Mouse (Mus musculus) heart, embryonic 13.5 days (tissue): ENCODE measurements around the gene Scarb1. TPM values are rescaled to one million over a fixed set of nuclear protein-coding genes. Genes with fewer than 3 reads are reported as not detected.

ENCODE experiments used
- ATAC-seq: fragments of 200-750 bp; cut with Nextera tagmentation; 2 replicates; pipeline ENCODE4 v1.8.0; 2017; ENCODE audit warnings: moderate TSS enrichment; ENCODE audit not compliant: insufficient number of reproducible peaks, low FRiP score, low TSS enrichment; ENCODE audit errors: extremely low read depth
- H3K27ac ChIP-seq: fragments of 300-500 bp; sonication (generic); replicated peaks from 2 replicates; pipeline ENCODE4 v1.5.1; 2015; ENCODE audit warnings: moderate library complexity, mild to moderate bottlenecking, inconsistent platforms
- H3K27me3 ChIP-seq: fragments of 300-500 bp; sonication (generic); replicated peaks from 2 replicates; pipeline ENCODE4 v1.6.1; 2015; ENCODE audit warnings: mild to moderate bottlenecking, inconsistent platforms
- H3K36me3 ChIP-seq: fragments of 300-500 bp; sonication (generic); 2 replicates; pipeline ENCODE4 v1.6.1; 2015; ENCODE audit warnings: mild to moderate bottlenecking, inconsistent platforms
- H3K4me1 ChIP-seq: fragments of 300-500 bp; sonication (generic); 2 replicates; pipeline ENCODE4 v1.6.1; 2015; ENCODE audit warnings: inconsistent platforms
- H3K4me2 ChIP-seq: fragments of 300-500 bp; sonication (generic); 2 replicates; pipeline ENCODE4 v1.6.1; 2015; ENCODE audit warnings: inconsistent platforms, mild to moderate bottlenecking, moderate library complexity
- H3K4me3 ChIP-seq: fragments of 300-500 bp; sonication (generic); 2 replicates; pipeline ENCODE4 v1.5.1; 2015; ENCODE audit warnings: moderate library complexity, mild to moderate bottlenecking, inconsistent platforms
- H3K9ac ChIP-seq: fragments of 300-500 bp; sonication (generic); 2 replicates; pipeline ENCODE4 v1.6.1; 2015; ENCODE audit warnings: inconsistent platforms, mild to moderate bottlenecking, moderate library complexity
- H3K9me3 ChIP-seq: fragments of 300-500 bp; sonication (generic); 2 replicates; pipeline ENCODE4 v1.6.1; 2016; ENCODE audit warnings: inconsistent platforms
- WGBS: fragments of 180-500 bp; shearing (Covaris S2); methylation state at CpG from one replicate; pipeline ENCODE4 v1.1.7; 2015; ENCODE audit warnings: mixed read lengths; 5-methylcytosine and 5-hydroxymethylcytosine counted together
- polyA plus RNA-seq: library from polyadenylated mRNA; unstranded; fragments of >200 nt; fragmentation: Nextera tagmentation; extraction: Ambion mirVana; gene quantifications from 2 replicates; pipeline ENCODE4 v1.2.1, GENCODE M21; 2015

Gene Scarb1
- polyA plus RNA-seq, 1 experiment from 2014 or later: 69.7 TPM

DNA sequence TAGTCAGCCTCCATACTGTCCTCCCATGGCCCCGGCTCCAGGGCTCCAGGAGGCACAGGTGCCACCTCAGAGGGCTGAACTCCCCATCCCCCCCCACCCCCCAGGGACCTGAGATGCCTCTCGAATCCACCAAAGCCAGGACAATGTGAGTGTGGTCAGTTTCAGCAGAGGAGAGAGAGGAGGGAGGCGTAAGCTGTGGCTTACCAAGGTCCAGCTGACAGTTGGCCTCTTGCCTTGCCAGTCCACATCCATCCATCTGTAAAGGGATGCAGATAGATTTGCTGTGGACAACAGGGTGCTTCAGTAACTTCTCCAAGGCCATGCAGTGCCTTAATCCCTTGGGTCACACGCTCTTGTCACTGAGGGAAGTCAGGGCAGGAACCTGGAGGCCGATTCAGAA lies 110.4 kb downstream of the Scarb1 start:
- H3K9me3 ChIP-seq: peaks cover 6% of the 10 kb centered on the region
- no peak overlapping the region for H3K4me3 ChIP-seq
- H3K27me3 ChIP-seq: no peaks in the 10 kb centered on the region
- no peaks in the 10 kb centered on the region for H3K36me3 ChIP-seq
- no peak for ATAC-seq
- peaks cover 14% of the 10 kb centered on the region for H3K4me1 ChIP-seq
- no peak overlapping the region for H3K9ac ChIP-seq
- no peak overlapping the region for H3K4me2 ChIP-seq
- 79% methylated on average over 5 of the region's 5 CpGs for WGBS
- no peak overlapping the region for H3K27ac ChIP-seq

DNA sequence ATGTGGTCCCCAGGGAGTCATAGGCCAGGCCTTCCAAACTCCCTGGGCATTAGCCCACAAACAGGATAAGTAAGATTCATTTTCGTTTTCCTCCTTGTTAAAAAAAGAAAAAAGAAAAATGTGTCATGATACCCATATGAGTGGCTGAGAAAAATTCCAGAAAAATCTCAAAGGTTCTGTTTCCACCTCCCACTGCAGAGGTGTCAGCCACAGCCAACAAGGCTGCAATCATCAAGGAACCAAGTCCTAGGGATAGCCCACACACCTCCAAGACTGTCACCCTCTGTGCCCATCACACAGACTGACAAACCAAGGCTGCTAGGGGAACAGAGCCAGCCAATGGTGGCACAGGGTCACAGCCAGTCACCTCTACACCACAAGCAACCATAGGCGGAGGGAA lies 111.8 kb downstream of the Scarb1 start:
- no peak overlapping the region for H3K27ac ChIP-seq
- WGBS: 71% methylated on average over 2 of the region's 2 CpGs
- no peak overlapping the region for H3K4me3 ChIP-seq
- no peak overlapping the region for H3K9ac ChIP-seq
- H3K4me1 ChIP-seq: peaks cover 4% of the 10 kb centered on the region
- no peaks in the 10 kb centered on the region for H3K36me3 ChIP-seq
- peaks cover 6% of the 10 kb centered on the region for H3K9me3 ChIP-seq
- no peak overlapping the region for H3K4me2 ChIP-seq
- no peaks in the 10 kb centered on the region for H3K27me3 ChIP-seq
- no peak for ATAC-seq

GRCm38 (mm10) chr5:125227699-125228098 lies 113.2 kb downstream of the Scarb1 start:
- Histone ChIP-seq H3K4me2 (no peak overlapping the region), H3K4me3 (no peak overlapping the region), H3K9me3 (peaks cover 6% of the 10 kb centered on the region), H3K27ac (no peak overlapping the region), H3K27me3 (no peaks in the 10 kb centered on the region), H3K4me1 (peaks cover 6% of the 10 kb centered on the region), H3K9ac (no peak overlapping the region), H3K36me3 (no peaks in the 10 kb centered on the region)
- WGBS: 93% methylated on average over 4 of the region's 4 CpGs
- ATAC-seq: no peak

Other genes with a start within 250 kb of the Scarb1 start
- 16.5 and 17.0 TPM in 2 replicates for gene Ncor2, start 161.9 kb downstream of the Scarb1 start, polyA plus RNA-seq
- gene Gm10382, start 48.2 kb upstream of the Scarb1 start, polyA plus RNA-seq: 0.68 and 0.70 TPM in 2 replicates
- 819 and 833 TPM in 2 replicates for gene Ubc, start 49.1 kb upstream of the Scarb1 start, polyA plus RNA-seq
- 8.5 and 9.8 TPM in 2 replicates for gene Dhx37, start 93.0 kb upstream of the Scarb1 start, polyA plus RNA-seq
- gene Bri3bp, start 100.5 kb upstream of the Scarb1 start, polyA plus RNA-seq: 35.8 and 42.0 TPM in 2 replicates
- 13.0 and 15.3 TPM in 2 replicates for gene Aacs, start 134.7 kb upstream of the Scarb1 start, polyA plus RNA-seq
- 0.01 and 0.03 TPM in 2 replicates for gene Tmem132b, start 190.7 kb upstream of the Scarb1 start, polyA plus RNA-seq